Mouse (Mus musculus): Measurements from ENCODE around the gene Bicc1. TPM values are rescaled to one million over a fixed set of nuclear protein-coding genes. Genes with fewer than 3 reads are reported as not detected.

The Bicc1 gene
- polyA plus RNA-seq, 1 experiment from 2014 or later: 19.2 TPM

DNA sequence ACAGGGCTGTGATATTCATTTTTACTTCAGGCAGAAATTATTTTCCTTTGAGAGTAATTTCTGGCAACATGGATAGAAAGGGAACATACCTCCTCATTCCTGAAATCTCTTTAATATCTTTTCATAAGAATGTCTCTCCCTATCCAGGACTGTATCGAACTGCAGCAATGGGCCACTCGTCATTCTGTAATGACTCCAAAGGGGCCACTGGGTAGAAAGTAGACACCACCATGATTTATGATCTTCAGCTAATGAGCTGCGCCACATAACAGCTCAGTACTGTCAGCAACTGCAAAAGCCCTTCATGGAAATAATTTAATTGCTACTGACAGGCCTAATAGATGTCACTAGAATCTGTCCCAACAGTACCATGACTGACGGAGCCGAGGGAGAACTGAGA lies 139.0 kb downstream of the Bicc1 start:
- Histone ChIP-seq H3K4me1 (peaks cover 28% of the 10 kb centered on the region), H3K4me2 (no peak overlapping the region), H3K9me3 (no peaks in the 10 kb centered on the region), H3K36me3 (peaks cover 7% of the 10 kb centered on the region), H3K4me3 (no peak overlapping the region), H3K9ac (no peak overlapping the region), H3K27ac (replicated peaks) (no peak overlapping the region), H3K27me3 (replicated peaks) (no peaks in the 10 kb centered on the region)
- ATAC-seq (ENCODE audit: extremely low read depth, insufficient number of reproducible peaks, low FRiP score, low TSS enrichment): no peak
- WGBS: 76% methylated on average over 5 of the region's 5 CpGs

DNA sequence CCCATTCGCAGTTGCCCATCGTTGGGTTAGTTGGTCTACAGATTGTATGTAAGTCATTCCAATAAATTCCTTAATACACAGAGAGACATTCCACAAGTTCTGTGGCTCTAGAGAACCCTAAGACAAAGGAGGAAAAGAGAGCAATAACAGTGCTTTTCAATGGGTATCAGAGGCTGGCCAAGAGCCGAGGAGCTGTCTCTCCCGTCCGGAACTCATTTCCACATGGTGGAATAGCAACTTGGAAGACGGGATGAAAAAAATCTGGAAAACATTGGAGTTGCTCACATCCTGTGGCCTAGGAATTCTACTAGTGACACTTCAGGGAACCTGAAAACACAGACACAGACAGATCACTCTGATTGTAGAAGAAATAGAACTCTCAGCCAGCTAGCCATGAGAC lies 139.7 kb downstream of the Bicc1 start:
- Histone ChIP-seq H3K9me3 (no peaks in the 10 kb centered on the region), H3K27ac (replicated peaks) (no peak overlapping the region), H3K4me1 (peaks cover 21% of the 10 kb centered on the region), H3K9ac (no peak overlapping the region), H3K27me3 (replicated peaks) (no peaks in the 10 kb centered on the region), H3K36me3 (peaks cover 7% of the 10 kb centered on the region), H3K4me2 (no peak overlapping the region), H3K4me3 (no peak overlapping the region)
- WGBS: 90% methylated on average over 6 of the region's 6 CpGs
- no peak for ATAC-seq (ENCODE audit: extremely low read depth, insufficient number of reproducible peaks, low FRiP score, low TSS enrichment)

GRCm38 (mm10) chr10:71009771-71010496 lies 149.6 kb downstream of the Bicc1 start:
- Histone ChIP-seq H3K4me2 (no peak overlapping the region), H3K27ac (replicated peaks) (no peak overlapping the region), H3K9ac (no peak overlapping the region), H3K9me3 (no peaks in the 10 kb centered on the region), H3K4me3 (no peak overlapping the region), H3K36me3 (no peaks in the 10 kb centered on the region), H3K27me3 (replicated peaks) (no peaks in the 10 kb centered on the region), H3K4me1 (peaks cover 5% of the 10 kb centered on the region; the same call in 1 of the 2 replicates)
- WGBS: 75% methylated on average over 19 of the region's 19 CpGs
- ATAC-seq (ENCODE audit: extremely low read depth, insufficient number of reproducible peaks, low FRiP score, low TSS enrichment): no peak

- Histone ChIP-seq H3K36me3 (no peaks in the 10 kb centered on the region), H3K4me1 (peaks cover 5% of the 10 kb centered on the region; the same call in 1 of the 2 replicates), H3K27me3 (replicated peaks) (no peaks in the 10 kb centered on the region), H3K4me2 (no peak overlapping the region), H3K9me3 (no peaks in the 10 kb centered on the region), H3K9ac (no peak overlapping the region), H3K27ac (replicated peaks) (peak overlapping the region; percentile 25), H3K4me3 (no peak overlapping the region)
- ATAC-seq (ENCODE audit: extremely low read depth, insufficient number of reproducible peaks, low FRiP score, low TSS enrichment): no peak
- 68% methylated on average over 11 of the region's 11 CpGs for WGBS
These were observed 150.8 kb downstream of the Bicc1 start for GRCm38 (mm10) chr10:71008721-71009120.

DNA sequence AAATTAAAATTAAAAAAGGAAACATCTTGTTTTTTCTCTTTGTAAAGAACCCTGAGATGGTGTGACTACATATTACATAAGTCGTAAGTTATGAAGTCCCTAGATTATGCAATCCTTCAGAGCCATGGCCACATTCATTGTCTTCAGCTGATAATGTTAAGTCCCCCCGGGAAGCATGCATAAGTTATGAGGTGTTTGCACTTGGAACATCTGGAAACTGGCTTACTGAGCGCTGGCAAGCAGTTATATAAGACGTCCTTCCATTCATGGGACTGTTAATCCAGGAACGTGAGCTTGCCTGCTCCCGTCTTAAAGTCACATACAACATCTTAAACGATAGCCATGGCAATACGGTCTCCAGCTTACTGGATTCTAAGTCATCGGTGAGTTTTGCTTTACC lies 151.5 kb downstream of the Bicc1 start:
- H3K4me2 ChIP-seq: no peak overlapping the region
- no peak overlapping the region for H3K9ac ChIP-seq
- peak overlapping the region; percentile 25; the same call in 1 of the 2 replicates for H3K27ac ChIP-seq (replicated peaks)
- no peaks in the 10 kb centered on the region for H3K27me3 ChIP-seq (replicated peaks)
- peaks cover 5% of the 10 kb centered on the region; the same call in 1 of the 2 replicates for H3K4me1 ChIP-seq
- H3K36me3 ChIP-seq: no peaks in the 10 kb centered on the region
- 71% methylated on average over 9 of the region's 9 CpGs for WGBS
- no peak overlapping the region for H3K4me3 ChIP-seq
- H3K9me3 ChIP-seq: no peaks in the 10 kb centered on the region
- ATAC-seq (ENCODE audit: extremely low read depth, insufficient number of reproducible peaks, low FRiP score, low TSS enrichment): no peak

- H3K4me1 ChIP-seq: peaks cover 5% of the 10 kb centered on the region; the same call in 1 of the 2 replicates
- H3K9ac ChIP-seq: no peak overlapping the region
- no peaks in the 10 kb centered on the region for H3K27me3 ChIP-seq (replicated peaks)
- H3K27ac ChIP-seq (replicated peaks): no peak overlapping the region
- WGBS: 84% methylated on average over 5 of the region's 5 CpGs
- no peak overlapping the region for H3K4me3 ChIP-seq
- no peaks in the 10 kb centered on the region for H3K36me3 ChIP-seq
- H3K4me2 ChIP-seq: no peak overlapping the region
- no peak for ATAC-seq (ENCODE audit: extremely low read depth, insufficient number of reproducible peaks, low FRiP score, low TSS enrichment)
- H3K9me3 ChIP-seq: no peaks in the 10 kb centered on the region
These were observed 152.0 kb downstream of the Bicc1 start for GRCm38 (mm10) chr10:71007516-71007915.

DNA sequence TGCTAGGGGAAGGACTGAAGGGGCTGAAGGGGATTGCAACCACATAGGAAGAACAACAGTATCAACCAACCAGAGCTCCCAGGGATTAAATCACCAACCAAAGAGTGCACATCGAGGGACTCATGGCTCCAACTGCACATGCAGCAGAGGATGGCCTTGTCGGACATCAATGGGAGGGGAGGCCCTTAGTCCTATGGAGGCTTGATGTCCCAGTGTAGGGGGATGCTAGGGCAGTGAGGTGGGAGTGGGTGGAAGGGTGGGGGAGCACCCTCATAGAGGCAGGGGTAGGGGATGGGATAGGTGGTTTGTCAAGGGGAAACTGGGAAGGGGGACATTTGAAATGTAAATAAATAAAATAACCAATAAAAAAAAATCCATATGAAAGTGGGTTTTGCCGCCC lies 152.5 kb downstream of the Bicc1 start:
- 78% methylated on average over 3 of the region's 3 CpGs for WGBS
- Histone ChIP-seq H3K36me3 (0 out of 2 replicates have a peak, but pooled peaks cover 3% of the 10 kb centered on the region), H3K4me1 (peaks cover 5% of the 10 kb centered on the region; the same call in 1 of the 2 replicates), H3K9ac (no peak overlapping the region), H3K4me2 (no peak overlapping the region), H3K27ac (replicated peaks) (no peak overlapping the region), H3K4me3 (no peak overlapping the region), H3K27me3 (replicated peaks) (no peaks in the 10 kb centered on the region), H3K9me3 (no peaks in the 10 kb centered on the region)
- ATAC-seq (ENCODE audit: extremely low read depth, insufficient number of reproducible peaks, low FRiP score, low TSS enrichment): no peak

DNA sequence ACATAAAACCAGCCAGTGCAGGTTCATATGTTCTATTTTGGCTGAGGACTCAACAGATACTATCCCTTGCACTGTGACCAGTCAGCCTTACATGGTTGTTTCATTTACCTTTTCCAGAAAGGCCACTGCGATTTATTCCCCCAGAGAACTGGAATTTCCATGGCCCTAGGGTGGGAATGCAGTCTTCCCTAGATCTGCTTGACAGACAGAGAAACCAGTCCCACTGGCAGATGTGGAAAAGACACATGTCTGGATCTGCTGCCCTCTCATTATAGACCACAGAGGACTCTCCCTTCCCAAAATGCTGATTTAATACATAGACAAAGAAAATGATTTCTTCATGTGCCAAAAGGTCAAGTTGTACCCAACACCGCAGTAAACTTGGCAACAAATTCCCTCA lies 156.6 kb downstream of the Bicc1 start:
- Histone ChIP-seq H3K4me1 (no peaks in the 10 kb centered on the region), H3K27me3 (replicated peaks) (no peaks in the 10 kb centered on the region), H3K27ac (replicated peaks) (no peak overlapping the region), H3K9ac (no peak overlapping the region), H3K36me3 (peaks cover 3% of the 10 kb centered on the region; the same call in 1 of the 2 replicates), H3K4me3 (no peak overlapping the region), H3K4me2 (no peak overlapping the region), H3K9me3 (no peaks in the 10 kb centered on the region)
- 68% methylated on average over 2 of the region's 2 CpGs for WGBS
- ATAC-seq (ENCODE audit: extremely low read depth, insufficient number of reproducible peaks, low FRiP score, low TSS enrichment): no peak

- Histone ChIP-seq H3K9ac (no peak overlapping the region), H3K4me3 (no peak overlapping the region), H3K36me3 (peaks cover 3% of the 10 kb centered on the region; the same call in 1 of the 2 replicates), H3K4me2 (no peak overlapping the region), H3K4me1 (no peaks in the 10 kb centered on the region), H3K9me3 (no peaks in the 10 kb centered on the region), H3K27ac (replicated peaks) (no peak overlapping the region), H3K27me3 (replicated peaks) (no peaks in the 10 kb centered on the region)
- no peak for ATAC-seq (ENCODE audit: extremely low read depth, insufficient number of reproducible peaks, low FRiP score, low TSS enrichment)
- WGBS: 93% methylated on average over 4 of the region's 4 CpGs
These were observed 157.3 kb downstream of the Bicc1 start for GRCm38 (mm10) chr10:71002186-71002585.

- Histone ChIP-seq H3K36me3 (peaks cover 3% of the 10 kb centered on the region; the same call in 1 of the 2 replicates), H3K27ac (replicated peaks) (no peak overlapping the region), H3K4me2 (no peak overlapping the region), H3K4me3 (no peak overlapping the region), H3K4me1 (no peaks in the 10 kb centered on the region; the same call in 1 of the 2 replicates), H3K9ac (no peak overlapping the region), H3K27me3 (replicated peaks) (no peaks in the 10 kb centered on the region), H3K9me3 (no peaks in the 10 kb centered on the region)
- WGBS: 44% methylated on average over 4 of the region's 4 CpGs
- ATAC-seq (ENCODE audit: extremely low read depth, insufficient number of reproducible peaks, low FRiP score, low TSS enrichment): no peak
These were observed 161.4 kb downstream of the Bicc1 start for GRCm38 (mm10) chr10:70998136-70998535.

- Histone ChIP-seq H3K9me3 (no peaks in the 10 kb centered on the region), H3K36me3 (no peaks in the 10 kb centered on the region; the same call in 1 of the 2 replicates), H3K9ac (no peak overlapping the region), H3K4me2 (no peak overlapping the region), H3K4me3 (no peak overlapping the region), H3K27ac (replicated peaks) (no peak overlapping the region), H3K4me1 (no peaks in the 10 kb centered on the region; the same call in 1 of the 2 replicates), H3K27me3 (replicated peaks) (no peaks in the 10 kb centered on the region)
- ATAC-seq (ENCODE audit: extremely low read depth, insufficient number of reproducible peaks, low FRiP score, low TSS enrichment): no peak
- WGBS: 93% methylated on average over 9 of the region's 9 CpGs
These were observed 163.4 kb downstream of the Bicc1 start for GRCm38 (mm10) chr10:70996051-70996450.

- no peak overlapping the region for H3K9ac ChIP-seq
- no peaks in the 10 kb centered on the region for H3K27me3 ChIP-seq (replicated peaks)
- H3K36me3 ChIP-seq: no peaks in the 10 kb centered on the region
- WGBS: 96% methylated on average over 2 of the region's 2 CpGs
- no peak for ATAC-seq (ENCODE audit: extremely low read depth, insufficient number of reproducible peaks, low FRiP score, low TSS enrichment)
- no peak overlapping the region for H3K27ac ChIP-seq (replicated peaks)
- no peaks in the 10 kb centered on the region; the same call in 1 of the 2 replicates for H3K4me1 ChIP-seq
- H3K4me3 ChIP-seq: no peak overlapping the region
- no peak overlapping the region for H3K4me2 ChIP-seq
- no peaks in the 10 kb centered on the region for H3K9me3 ChIP-seq
These were observed 165.4 kb downstream of the Bicc1 start for GRCm38 (mm10) chr10:70994135-70994497.

Data from heart, embryonic 13.5 days (tissue).